Mouse (Mus musculus) CH12.LX (cell line): ENCODE data around the gene Epyc.

Experiments used
- BHLHE40 ChIP-seq: IDR thresholded peaks from 2 replicates; pipeline ENCODE4 v1.6.1; 2011; ENCODE audit warnings: mild to moderate bottlenecking, low read depth, low read length, improper control_type of control experiment
- CTCF ChIP-seq, 2 experiments: IDR thresholded peaks in 1 of 2; conservative IDR thresholded peaks in 1 of 2; 2 replicates each; pipeline ENCODE4 v1.5.1; 2011 to 2012; ENCODE audit warnings: low read depth in 2 of 2, low read length in 2 of 2, improper control_type of control experiment in 1 of 2, inconsistent platforms in 1 of 2, mild to moderate bottlenecking in 1 of 2, moderate library complexity in 1 of 2
- E2F4 ChIP-seq: IDR thresholded peaks from 2 replicates; pipeline ENCODE4 v1.6.1; 2011; ENCODE audit warnings: low read depth, low read length, improper control_type of control experiment; ENCODE audit not compliant: insufficient replicate concordance
- ELF1 ChIP-seq: IDR thresholded peaks from 2 replicates; pipeline ENCODE4 v1.6.1; 2014; ENCODE audit warnings: low read depth, mild to moderate bottlenecking, inconsistent platforms, low read length, improper control_type of control experiment
- EP300 ChIP-seq: IDR thresholded peaks from 2 replicates; pipeline ENCODE4 v1.6.1; 2011; ENCODE audit warnings: low read length, improper control_type of control experiment
- MAX ChIP-seq: IDR thresholded peaks from 2 replicates; pipeline ENCODE4 v1.6.1; 2011; ENCODE audit warnings: low read length, improper control_type of control experiment
- MAZ ChIP-seq: IDR thresholded peaks from 2 replicates; pipeline ENCODE4 v1.6.1; 2012; ENCODE audit warnings: low read depth, mild to moderate bottlenecking, inconsistent platforms, low read length, improper control_type of control experiment, moderate library complexity
- MYC ChIP-seq: IDR thresholded peaks from 2 replicates; pipeline ENCODE4 v1.6.1; 2011; ENCODE audit warnings: low read depth, mild to moderate bottlenecking, improper control_type of control experiment, low read length
- NELFE ChIP-seq: IDR thresholded peaks from 2 replicates; pipeline ENCODE4 v1.6.1; 2011; ENCODE audit warnings: low read depth, low read length, improper control_type of control experiment
- POLR2A ChIP-seq: IDR thresholded peaks from 2 replicates; pipeline ENCODE4 v1.6.1; 2011; ENCODE audit warnings: low read depth, mild to moderate bottlenecking, improper control_type of control experiment, low read length
- RAD21 ChIP-seq: IDR thresholded peaks from 2 replicates; pipeline ENCODE4 v1.6.1; 2011; ENCODE audit warnings: low read depth, mild to moderate bottlenecking, low read length, improper control_type of control experiment, moderate library complexity
- SIN3A ChIP-seq: IDR thresholded peaks from 2 replicates; pipeline ENCODE4 v1.6.1; 2012; ENCODE audit warnings: low read length, improper control_type of control experiment, inconsistent platforms
- TCF12 ChIP-seq: IDR thresholded peaks from 2 replicates; pipeline ENCODE4 v1.6.1; 2014; ENCODE audit warnings: low read depth, mild to moderate bottlenecking, inconsistent platforms, low read length, improper control_type of control experiment

DNA sequence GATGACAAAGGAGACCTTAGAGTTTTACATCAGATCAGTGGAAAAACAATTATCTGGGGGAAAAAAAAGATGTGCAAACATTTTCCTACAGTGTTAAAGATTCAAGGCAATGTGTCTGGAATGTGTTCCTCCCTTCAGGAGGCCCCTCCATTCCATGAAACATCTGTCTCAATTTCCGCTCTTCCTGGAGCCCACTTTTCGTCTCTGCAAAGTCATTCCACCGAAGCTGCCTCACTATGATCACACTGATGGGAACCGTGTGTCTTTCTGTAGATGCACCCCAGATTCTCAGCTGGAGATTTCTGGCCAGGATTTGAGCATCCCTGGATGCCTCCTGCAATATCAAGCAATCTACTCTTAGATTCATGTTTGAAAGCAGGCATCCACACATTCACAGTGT, 24.8 kb downstream of the Epyc start:
- no peak for TF ChIP-seq SIN3A
- TF ChIP-seq ELF1: no peak
- no peak for TF ChIP-seq CTCF (conservative IDR thresholded peaks at IDR 0.05 in 1 of 2, IDR thresholded peaks at IDR 0.05 in 1 of 2; ENCODE audit: low read depth in 2 of 2, low read length in 2 of 2)
- no peak for TF ChIP-seq NELFE
- no peak for TF ChIP-seq EP300
- TF ChIP-seq POLR2A: no peak
- no peak for TF ChIP-seq MAX
- no peak for TF ChIP-seq TCF12
- no peak for TF ChIP-seq E2F4
- TF ChIP-seq MAZ: no peak
- TF ChIP-seq RAD21: no peak
- no peak for TF ChIP-seq BHLHE40
- TF ChIP-seq MYC: no peak
